Mouse (Mus musculus) small intestine, adult 2 months (tissue): ENCODE results near the gene Angpt4. TPM values are rescaled to one million over a fixed set of nuclear protein-coding genes. Genes with fewer than 3 reads are reported as not detected.
A peak's percentile ranks its signal among the peaks of the same experiment; 100 is the strongest.

ENCODE experiments used
- H3K27ac ChIP-seq: fragments of 200-500 bp; 2 replicates; pipeline ENCODE4 v1.5.1; 2012; ENCODE audit warnings: low read depth, low read length, control low read depth, inconsistent platforms; ENCODE audit not compliant: insufficient read depth
- H3K27me3 ChIP-seq: fragments of 200-500 bp; 2 replicates; pipeline ENCODE4 v1.6.1; 2012; ENCODE audit warnings: mild to moderate bottlenecking, moderate library complexity, low read length, inconsistent platforms; ENCODE audit not compliant: control insufficient read depth, insufficient read depth
- H3K36me3 ChIP-seq: fragments of 200-500 bp; 2 replicates; pipeline ENCODE4 v1.6.1; 2012; ENCODE audit warnings: mild to moderate bottlenecking, low read length, control low read depth, inconsistent platforms; ENCODE audit not compliant: control insufficient read depth, insufficient read depth
- H3K4me1 ChIP-seq: fragments of 200-500 bp; 2 replicates; pipeline ENCODE4 v1.6.1; 2012; ENCODE audit warnings: low read length, inconsistent platforms, mixed read lengths; ENCODE audit not compliant: control insufficient read depth, insufficient read depth, insufficient read length
- H3K4me3 ChIP-seq: fragments of 200-500 bp; 2 replicates; pipeline ENCODE4 v1.5.1; 2012; ENCODE audit warnings: low read depth, mild to moderate bottlenecking, control low read depth, inconsistent platforms, low read length, moderate library complexity
- CTCF ChIP-seq: fragments of 200-500 bp; IDR thresholded peaks from 2 replicates; pipeline ENCODE4 v1.5.1; 2012; ENCODE audit warnings: low read depth, mild to moderate bottlenecking, control low read depth, inconsistent platforms, low read length, moderate library complexity, mixed read lengths; ENCODE audit not compliant: insufficient replicate concordance, insufficient read length; ENCODE audit errors: extremely low read depth
- POLR2A ChIP-seq: fragments of 200-500 bp; IDR thresholded peaks from 2 replicates; pipeline ENCODE4 v1.6.1; 2012; ENCODE audit warnings: low read depth, mild to moderate bottlenecking, control low read depth, inconsistent platforms, low read length, moderate library complexity
- WGBS: fragments of 180-500 bp; shearing (Covaris S2); methylation state at CpG from one replicate; pipeline ENCODE4 v1.1.7; 2018; 5-methylcytosine and 5-hydroxymethylcytosine counted together
- polyA plus RNA-seq: library from polyadenylated mRNA; depleted of rRNA; stranded (reverse); fragments of >200 nt; gene quantifications from 2 replicates; pipeline ENCODE4 v1.2.3, GENCODE M21; 2012

Gene Angpt4
- polyA plus RNA-seq, 1 experiment: 0.15 TPM

DNA sequence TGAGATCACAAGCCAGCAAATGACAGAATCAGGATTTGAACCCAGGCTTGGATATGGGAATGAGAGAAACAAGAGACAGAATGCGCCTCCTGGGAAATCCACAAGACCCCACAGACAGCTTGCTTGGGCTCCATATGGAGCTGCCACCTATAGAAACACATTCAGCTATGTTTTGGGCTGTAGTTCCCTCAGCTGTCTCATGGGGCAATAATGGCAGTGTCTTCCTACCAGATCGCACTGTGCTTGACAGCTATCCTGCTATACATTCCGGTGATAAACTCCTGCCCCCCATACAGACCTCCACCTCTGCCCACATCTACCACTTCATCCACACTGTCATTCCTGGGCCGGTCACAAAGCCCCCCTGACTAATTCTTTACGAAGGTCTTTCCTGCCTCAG, 64.3 kb downstream of the Angpt4 start:
- Histone ChIP-seq H3K27me3 (no peaks in the 10 kb centered on the region), H3K4me1 (peaks cover 49% of the 10 kb centered on the region), H3K27ac (no peak overlapping the region), H3K4me3 (no peak overlapping the region), H3K36me3 (peaks cover 2% of the 10 kb centered on the region; the same call in 1 of the 2 replicates)
- no peak for TF ChIP-seq POLR2A
- no peak for TF ChIP-seq CTCF
- 88% methylated on average over 5 of the region's 5 CpGs for WGBS

- WGBS: 32% methylated on average over 3 of the region's 3 CpGs
- Histone ChIP-seq H3K4me3 (no peak overlapping the region), H3K4me1 (peaks cover 49% of the 10 kb centered on the region), H3K36me3 (no peaks in the 10 kb centered on the region), H3K27ac (no peak overlapping the region), H3K27me3 (no peaks in the 10 kb centered on the region)
- TF ChIP-seq CTCF: no peak
- no peak for TF ChIP-seq POLR2A
Observed at GRCm38 (mm10) chr2:151976067-151976466, 65.1 kb downstream of the Angpt4 start.

DNA sequence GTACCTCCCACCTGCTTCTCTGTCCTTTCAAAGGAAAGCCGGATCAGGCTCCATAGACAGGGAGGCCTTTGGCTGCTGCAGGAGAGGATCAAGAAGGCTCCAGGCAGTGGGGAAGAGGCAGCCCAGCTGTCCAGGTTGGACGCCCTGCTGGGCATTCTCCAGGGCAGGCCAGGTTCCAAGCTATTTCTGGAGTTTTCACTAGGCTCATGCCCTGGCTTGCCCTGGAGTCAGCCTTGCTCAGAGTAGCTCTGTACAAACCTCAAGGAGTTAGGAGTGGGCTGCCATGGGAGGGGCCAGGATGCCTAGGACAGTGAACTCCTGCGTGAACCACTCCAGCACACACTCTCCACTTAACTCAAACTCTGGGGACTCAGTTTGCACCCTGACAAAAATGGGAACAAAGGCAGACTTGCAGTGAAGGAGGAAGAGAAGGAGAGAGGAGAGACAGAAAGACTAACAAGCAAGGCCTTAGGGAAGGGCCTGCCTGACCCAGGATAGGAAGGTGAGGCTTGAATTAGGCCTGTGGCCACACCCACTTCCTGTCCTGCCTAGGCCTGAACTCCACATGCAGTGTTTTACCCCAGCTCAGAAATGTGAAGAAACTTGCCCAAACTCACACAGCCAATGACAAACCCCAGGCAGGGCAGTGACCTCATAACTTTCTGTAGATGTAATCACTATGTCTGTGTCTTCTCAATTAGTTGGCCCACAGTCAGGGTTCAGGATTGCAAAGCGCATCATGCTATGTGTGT, 66.9 kb downstream of the Angpt4 start:
- Histone ChIP-seq H3K27me3 (no peaks in the 10 kb centered on the region), H3K4me1 (peaks cover 41% of the 10 kb centered on the region), H3K27ac (peak overlapping the region; percentile 53), H3K36me3 (no peaks in the 10 kb centered on the region), H3K4me3 (no peak overlapping the region)
- 73% methylated on average over 4 of the region's 4 CpGs for WGBS
- TF ChIP-seq POLR2A: no peak
- TF ChIP-seq CTCF: no peak

DNA sequence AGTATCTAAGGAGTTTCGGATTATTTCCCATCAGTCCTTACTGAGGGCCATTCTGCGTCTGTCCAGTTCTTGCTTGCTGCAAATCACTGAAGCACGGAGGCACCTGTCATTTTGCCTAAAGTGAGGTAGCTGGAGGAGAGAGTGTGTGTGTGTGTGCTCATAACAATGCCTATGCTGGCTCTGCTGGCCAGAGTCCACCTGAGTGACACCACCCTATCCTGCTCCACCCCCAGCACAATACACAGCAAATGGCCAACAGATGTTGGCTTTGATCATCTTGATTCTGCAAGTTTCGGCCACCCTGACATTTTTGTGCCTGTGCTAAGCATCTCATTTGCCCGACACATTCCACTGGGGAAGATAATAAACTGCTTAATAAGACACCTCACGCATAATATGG, 67.5 kb downstream of the Angpt4 start:
- Histone ChIP-seq H3K27me3 (no peaks in the 10 kb centered on the region), H3K36me3 (no peaks in the 10 kb centered on the region), H3K4me3 (no peak overlapping the region), H3K27ac (peak overlapping the region; percentile 43), H3K4me1 (peaks cover 39% of the 10 kb centered on the region)
- TF ChIP-seq POLR2A (no peak), CTCF (no peak)
- WGBS: 49% methylated on average over 6 of the region's 6 CpGs

DNA sequence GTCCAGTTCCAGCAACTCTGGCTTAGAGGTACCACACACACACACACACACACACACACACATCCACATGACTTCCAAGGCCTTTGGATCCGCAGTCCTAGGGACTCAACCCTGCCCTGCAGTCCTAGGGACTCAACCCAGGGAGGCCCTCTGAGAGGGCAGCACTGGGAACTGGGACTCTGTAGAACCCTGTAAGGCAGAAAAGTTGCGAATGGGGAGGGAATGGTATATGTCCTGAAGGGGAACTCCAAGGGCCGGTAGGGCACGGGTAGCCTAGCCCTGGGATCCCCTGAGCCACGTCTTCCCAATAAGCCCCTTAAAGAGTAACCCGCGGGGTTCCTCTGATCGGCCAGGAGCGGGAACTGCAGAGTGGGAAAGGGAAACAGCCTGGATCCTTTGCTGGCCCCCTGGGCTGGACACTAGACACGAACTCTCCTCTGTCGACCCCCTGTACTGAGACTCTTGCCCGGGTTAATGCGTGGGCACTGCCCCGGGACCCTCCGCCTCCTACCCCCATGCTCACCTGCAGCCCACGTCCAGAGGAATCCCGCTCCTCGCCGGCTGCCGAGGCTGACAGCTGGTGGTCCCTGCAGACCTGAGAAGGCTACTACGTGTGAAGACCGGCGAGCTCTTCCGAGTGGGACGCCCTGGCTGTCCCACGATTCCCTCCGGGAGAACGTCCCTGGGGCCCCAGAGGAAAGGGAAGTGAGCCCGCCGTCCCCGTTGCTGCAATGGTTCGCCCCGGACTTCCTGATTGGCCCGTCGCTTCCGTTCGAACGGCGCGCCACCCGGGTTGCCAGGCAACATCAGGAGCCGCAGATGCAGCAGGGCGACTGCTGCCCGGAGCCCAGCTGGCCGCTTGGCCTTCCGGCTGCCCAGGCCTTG, 68.7 kb downstream of the Angpt4 start, which contains the start of gene Fam110a:
Fam110a (minus strand) TSS at position 750 of the 885 bp plus-strand sequence.
- Histone ChIP-seq H3K36me3 (no peaks in the 10 kb centered on the region), H3K27me3 (no peaks in the 10 kb centered on the region), H3K4me3 (peak within 1 kb of the TSS; percentile 87), H3K4me1 (peaks cover 31% of the 10 kb centered on the region), H3K27ac (peak within 1 kb of the TSS; percentile 17; the same call in 1 of the 2 replicates)
- WGBS: under 1% methylated on average over 46 of the region's 46 CpGs
- TF ChIP-seq CTCF (no peak), POLR2A (peak; percentile 36)

- WGBS: 55% methylated on average over 3 of the region's 3 CpGs
- H3K4me1 ChIP-seq: peaks cover 31% of the 10 kb centered on the region
- H3K27ac ChIP-seq: no peak overlapping the region
- H3K27me3 ChIP-seq: no peaks in the 10 kb centered on the region
- TF ChIP-seq CTCF: no peak
- TF ChIP-seq POLR2A: no peak
- H3K4me3 ChIP-seq: peak overlapping the region; percentile 87
- H3K36me3 ChIP-seq: no peaks in the 10 kb centered on the region
Observed at GRCm38 (mm10) chr2:151980355-151980693, 69.3 kb downstream of the Angpt4 start.

GRCm38 (mm10) chr2:151981268-151981667, 70.3 kb downstream of the Angpt4 start:
- 81% methylated on average over 6 of the region's 6 CpGs for WGBS
- Histone ChIP-seq H3K27me3 (no peaks in the 10 kb centered on the region), H3K27ac (no peak overlapping the region), H3K4me3 (no peak overlapping the region), H3K4me1 (peaks cover 24% of the 10 kb centered on the region), H3K36me3 (no peaks in the 10 kb centered on the region)
- TF ChIP-seq POLR2A (no peak), CTCF (no peak)
